Mouse (Mus musculus): ENCODE results near the gene 4930415O20Rik. TPM values are rescaled to one million over a fixed set of nuclear protein-coding genes. Genes with fewer than 3 reads are reported as not detected.

The 4930415O20Rik gene
- polyA plus RNA-seq, 1 experiment from 2014 or later: not detected

DNA sequence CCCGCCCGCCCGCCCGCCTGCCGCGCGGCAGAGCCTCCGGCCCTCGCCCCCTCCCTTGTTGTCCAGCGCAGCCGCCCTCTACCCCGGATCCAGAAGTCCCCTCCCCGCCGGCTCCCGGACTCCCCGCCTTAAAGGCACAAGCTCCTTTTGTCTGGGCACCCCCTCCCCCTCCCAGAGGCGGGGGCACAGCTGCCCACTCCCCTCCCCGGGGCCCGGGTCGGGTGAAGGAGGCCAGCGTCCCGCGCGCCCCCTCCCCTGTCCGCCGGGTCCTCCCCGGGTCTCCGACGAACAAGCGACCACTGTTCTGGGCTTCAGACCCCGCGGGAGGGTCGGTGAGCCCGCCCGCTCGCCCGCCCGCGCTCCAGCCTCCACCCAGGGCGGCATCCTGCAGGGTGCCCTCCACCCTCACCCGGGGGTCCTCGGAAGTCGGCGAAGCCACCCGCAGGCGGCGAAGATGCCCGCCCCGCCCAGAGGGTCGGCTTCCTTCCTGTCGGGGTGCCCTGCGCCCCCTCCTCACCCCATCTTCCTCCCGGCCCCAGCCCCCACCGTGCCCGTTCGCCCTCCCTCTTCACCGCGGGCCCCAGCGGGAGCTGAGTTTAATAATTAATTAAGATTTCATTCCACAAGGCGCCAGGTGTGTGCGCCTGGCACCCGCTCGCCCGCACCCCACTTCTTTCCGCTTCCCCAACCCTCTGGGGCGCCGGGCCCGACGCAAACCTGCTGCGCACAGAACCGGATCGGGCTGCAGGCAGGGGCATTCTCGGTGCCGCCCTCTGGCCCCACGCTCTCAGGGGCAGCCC, 38.7 kb downstream of the 4930415O20Rik start, which contains the start of gene Adcy6:
TSS of gene Adcy6 (minus strand) at position 746 of the 800 bp plus-strand sequence.
- peaks cover 7% of the 10 kb centered on the region for H3K36me3 ChIP-seq
- peaks cover 57% of the 10 kb centered on the region for H3K4me1 ChIP-seq
- no peaks in the 10 kb centered on the region for H3K9me3 ChIP-seq (replicated peaks)
- H3K27me3 ChIP-seq (replicated peaks): peaks cover 12% of the 10 kb centered on the region
- 2% methylated on average over 49 of the region's 75 CpGs for WGBS (ENCODE audit: insufficient replicate concordance)
- peak within 1 kb of the TSS; percentile 99 for H3K4me2 ChIP-seq
- peak within 1 kb of the TSS; percentile 80 for H3K4me3 ChIP-seq
- H3K27ac ChIP-seq: peak within 1 kb of the TSS; percentile 99
- peak; percentile 22; the same call in 1 of the 2 replicates for ATAC-seq
- peak within 1 kb of the TSS; percentile 93 for H3K9ac ChIP-seq

DNA sequence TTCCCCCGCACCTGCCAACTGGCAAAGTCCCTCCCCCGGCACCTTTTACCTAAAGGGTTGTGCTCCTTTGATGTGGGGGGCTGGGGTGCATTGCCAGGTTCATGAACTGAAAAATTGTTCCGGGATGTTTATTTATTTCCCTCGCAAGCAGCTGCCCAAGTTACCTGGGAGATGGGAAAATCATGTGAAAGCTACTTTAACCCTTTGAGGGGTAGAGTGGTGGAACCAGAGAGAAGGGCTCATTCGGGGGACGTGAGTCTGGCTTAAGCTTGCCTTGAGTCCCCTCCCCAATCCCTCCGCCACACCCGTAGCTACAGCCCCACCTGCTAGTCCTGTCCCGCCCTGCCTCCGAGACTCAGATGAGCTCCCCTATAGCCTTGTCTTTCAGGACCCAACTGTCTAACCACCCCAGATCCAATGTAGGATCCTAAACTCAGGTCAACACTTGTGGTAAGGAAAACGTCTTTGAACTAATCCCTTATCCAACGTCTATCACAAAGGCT, 39.4 kb downstream of the 4930415O20Rik start:
- H3K4me1 ChIP-seq: peaks cover 50% of the 10 kb centered on the region
- H3K4me2 ChIP-seq: peak overlapping the region; percentile 99
- ATAC-seq: no peak
- H3K27ac ChIP-seq: peak overlapping the region; percentile 99
- peak overlapping the region; percentile 80 for H3K4me3 ChIP-seq
- H3K36me3 ChIP-seq: peaks cover under 1% of the 10 kb centered on the region; the same call in 1 of the 2 replicates
- H3K27me3 ChIP-seq (replicated peaks): peaks cover 12% of the 10 kb centered on the region
- H3K9me3 ChIP-seq (replicated peaks): no peaks in the 10 kb centered on the region
- 9% methylated on average over 12 of the region's 12 CpGs for WGBS (ENCODE audit: insufficient replicate concordance)
- peak overlapping the region; percentile 93 for H3K9ac ChIP-seq

DNA sequence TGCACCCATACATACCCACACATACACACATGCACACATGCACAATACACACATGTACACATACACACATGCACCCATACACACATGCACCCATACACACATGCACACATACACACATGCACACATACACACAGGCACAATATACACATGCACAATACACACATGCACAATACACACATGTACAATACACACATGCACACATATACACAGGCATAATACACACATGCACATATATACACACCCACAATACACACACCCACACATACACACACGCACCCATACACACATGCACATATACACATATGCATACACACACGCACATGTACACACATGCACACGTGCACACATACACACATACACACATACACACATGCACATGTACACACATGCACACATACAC, 41.4 kb downstream of the 4930415O20Rik start:
- H3K9me3 ChIP-seq (replicated peaks): no peaks in the 10 kb centered on the region
- ATAC-seq: no peak
- H3K36me3 ChIP-seq: no peaks in the 10 kb centered on the region
- H3K4me2 ChIP-seq: no peak overlapping the region
- peaks cover 21% of the 10 kb centered on the region for H3K27me3 ChIP-seq (replicated peaks)
- 84% methylated on average over 3 of the region's 3 CpGs for WGBS (ENCODE audit: insufficient replicate concordance)
- H3K4me3 ChIP-seq: no peak overlapping the region
- no peak overlapping the region for H3K27ac ChIP-seq
- H3K9ac ChIP-seq: no peak overlapping the region
- H3K4me1 ChIP-seq: peaks cover 34% of the 10 kb centered on the region

DNA sequence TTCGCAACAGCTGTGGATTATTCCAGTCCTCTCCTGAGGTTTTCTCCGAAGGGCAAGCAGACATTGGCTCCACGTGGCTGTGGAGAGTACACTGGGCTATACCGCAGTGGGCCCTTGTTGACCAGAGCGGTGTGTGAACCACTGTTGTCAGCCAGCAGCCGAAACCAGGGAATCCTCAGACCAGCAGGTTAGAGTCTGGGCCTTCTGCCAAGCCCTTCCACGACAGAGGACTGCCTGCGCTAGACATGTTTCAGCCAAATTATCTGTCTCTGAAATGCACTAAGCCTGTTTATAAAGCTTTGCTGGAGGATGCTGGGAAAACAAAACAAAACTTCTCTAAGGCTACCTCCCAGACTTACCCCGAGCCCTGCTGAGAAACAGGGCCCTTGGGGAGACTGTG, 43.7 kb downstream of the 4930415O20Rik start:
- Histone ChIP-seq H3K4me1 (peaks cover 16% of the 10 kb centered on the region), H3K27me3 (replicated peaks) (peaks cover 34% of the 10 kb centered on the region), H3K9ac (no peak overlapping the region), H3K4me2 (no peak overlapping the region), H3K9me3 (replicated peaks) (no peaks in the 10 kb centered on the region), H3K27ac (no peak overlapping the region), H3K36me3 (no peaks in the 10 kb centered on the region), H3K4me3 (no peak overlapping the region)
- ATAC-seq: no peak
- 72% methylated on average over 9 of the region's 9 CpGs for WGBS (ENCODE audit: insufficient replicate concordance)

DNA sequence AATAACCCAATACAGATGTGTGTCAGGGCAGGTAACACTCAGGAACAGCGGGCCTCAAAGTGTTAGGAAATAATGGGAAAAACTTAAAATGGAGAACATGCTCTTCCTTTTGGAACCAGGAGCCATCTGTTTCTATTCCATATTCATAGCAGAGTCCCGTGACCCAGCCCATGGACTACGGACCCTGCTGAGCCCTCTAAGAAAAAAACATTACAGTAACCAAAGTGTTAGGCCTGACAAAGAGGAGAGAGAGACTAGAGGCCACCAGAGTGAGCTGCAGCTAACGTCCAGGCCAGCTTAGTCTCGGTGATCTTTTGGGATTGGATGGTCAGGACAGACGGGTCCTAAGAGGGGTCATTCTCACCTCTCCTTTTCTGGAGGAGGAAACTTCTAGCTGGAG, 44.2 kb downstream of the 4930415O20Rik start:
- H3K9ac ChIP-seq: no peak overlapping the region
- no peaks in the 10 kb centered on the region for H3K36me3 ChIP-seq
- H3K4me1 ChIP-seq: peaks cover 12% of the 10 kb centered on the region
- H3K27me3 ChIP-seq (replicated peaks): peaks cover 34% of the 10 kb centered on the region
- no peaks in the 10 kb centered on the region for H3K9me3 ChIP-seq (replicated peaks)
- H3K27ac ChIP-seq: no peak overlapping the region
- no peak for ATAC-seq
- H3K4me2 ChIP-seq: no peak overlapping the region
- 69% methylated on average over 6 of the region's 6 CpGs for WGBS (ENCODE audit: insufficient replicate concordance)
- no peak overlapping the region for H3K4me3 ChIP-seq

DNA sequence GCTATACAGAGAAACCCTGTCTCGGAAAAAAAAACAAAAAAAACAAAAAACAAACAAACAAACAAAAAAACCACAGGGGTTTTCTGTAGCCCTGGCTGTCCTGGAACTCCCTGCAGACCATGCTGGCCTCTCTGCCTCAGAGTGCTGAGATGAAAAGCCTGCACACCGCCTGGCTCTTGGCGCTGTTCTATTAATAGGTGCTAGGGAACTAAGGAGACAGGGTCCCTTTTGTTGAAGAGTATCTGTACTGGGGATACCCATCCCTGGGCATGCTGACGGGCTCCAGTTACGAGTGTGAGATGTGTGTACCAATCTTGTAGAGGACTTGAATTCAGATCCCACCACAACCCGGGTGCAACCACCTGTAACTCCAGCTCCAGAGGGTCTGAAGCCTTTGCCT, 44.9 kb downstream of the 4930415O20Rik start:
- 63% methylated on average over 6 of the region's 6 CpGs for WGBS (ENCODE audit: insufficient replicate concordance)
- no peak overlapping the region for H3K4me2 ChIP-seq
- H3K9me3 ChIP-seq (replicated peaks): no peaks in the 10 kb centered on the region
- no peak overlapping the region for H3K4me3 ChIP-seq
- H3K9ac ChIP-seq: no peak overlapping the region
- H3K27me3 ChIP-seq (replicated peaks): peaks cover 37% of the 10 kb centered on the region
- ATAC-seq: no peak
- no peak overlapping the region for H3K27ac ChIP-seq
- peaks cover 6% of the 10 kb centered on the region; the same call in 1 of the 2 replicates for H3K4me1 ChIP-seq
- H3K36me3 ChIP-seq: no peaks in the 10 kb centered on the region

DNA sequence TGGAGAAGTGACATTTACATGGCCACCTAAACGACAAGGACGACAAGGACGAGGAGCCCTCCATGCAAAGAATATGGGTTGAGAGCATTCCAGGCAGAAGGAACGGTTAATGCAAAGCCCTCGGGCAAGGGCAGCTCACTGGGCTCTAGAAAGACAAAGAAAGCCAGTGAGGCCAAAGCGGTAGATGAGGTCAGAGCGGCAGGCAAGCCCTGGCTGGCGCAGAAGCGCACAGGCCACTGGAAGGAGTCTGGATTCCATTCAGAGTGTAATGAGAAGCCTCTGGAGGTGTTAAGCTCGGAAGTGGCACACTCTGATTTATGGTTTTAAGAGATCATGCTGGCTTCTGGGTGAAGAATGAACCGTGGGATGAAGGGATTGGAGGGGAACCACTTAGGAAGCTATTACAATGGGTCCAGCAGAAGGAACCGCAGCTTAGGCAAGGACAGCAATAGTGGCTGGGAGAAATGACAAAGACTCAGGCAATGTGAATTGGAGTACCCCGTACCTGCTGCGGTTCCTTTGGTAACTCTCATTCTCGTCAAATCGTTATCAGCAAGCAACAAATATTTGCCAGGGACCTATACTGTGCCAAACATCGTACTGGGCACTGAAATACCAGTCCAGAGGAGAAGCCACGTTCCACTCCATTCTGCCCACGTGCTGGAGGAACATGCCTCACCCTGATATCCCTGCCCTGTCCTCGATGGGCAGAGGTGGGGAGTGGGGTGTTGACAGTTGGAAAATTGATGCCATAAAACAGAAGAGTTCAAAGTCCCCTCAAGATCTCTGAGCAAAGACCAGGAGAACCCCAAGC, 45.8 kb downstream of the 4930415O20Rik start:
- peak; percentile 33; the same call in 1 of the 2 replicates for ATAC-seq

DNA sequence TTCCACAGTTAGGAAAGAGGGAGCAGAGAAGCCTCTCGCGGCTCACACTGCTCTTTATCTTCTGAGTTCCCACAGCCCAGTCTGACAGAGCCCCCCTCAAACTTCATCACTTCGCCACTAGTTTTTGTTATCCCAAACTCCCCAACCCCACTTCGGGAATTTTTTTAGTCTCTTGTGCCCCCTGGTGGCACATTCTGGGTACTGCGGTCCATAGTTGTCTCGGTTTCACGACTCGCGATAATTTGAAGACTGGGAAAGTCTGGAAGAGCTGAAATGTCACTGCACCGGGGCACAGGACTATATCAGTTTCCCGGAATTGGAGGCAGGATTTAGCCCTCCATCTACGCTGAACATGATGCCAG, 46.4 kb downstream of the 4930415O20Rik start:
- H3K4me3 ChIP-seq: no peak overlapping the region
- peaks cover 6% of the 10 kb centered on the region; the same call in 1 of the 2 replicates for H3K4me1 ChIP-seq
- no peaks in the 10 kb centered on the region for H3K36me3 ChIP-seq
- peak; percentile 38; the same call in 1 of the 2 replicates for ATAC-seq
- 2% methylated on average over 12 of the region's 12 CpGs for WGBS (ENCODE audit: insufficient replicate concordance)
- no peak overlapping the region for H3K27ac ChIP-seq
- peak overlapping the region; percentile 49 for H3K4me2 ChIP-seq
- no peak overlapping the region for H3K9ac ChIP-seq
- peaks cover 48% of the 10 kb centered on the region for H3K27me3 ChIP-seq (replicated peaks)
- no peaks in the 10 kb centered on the region for H3K9me3 ChIP-seq (replicated peaks)

More for the DNA sequence above, 45.8 kb downstream of the 4930415O20Rik start:
- Histone ChIP-seq H3K4me2 (peak overlapping the region; percentile 49), H3K4me1 (peaks cover 6% of the 10 kb centered on the region; the same call in 1 of the 2 replicates), H3K27me3 (replicated peaks) (peaks cover 44% of the 10 kb centered on the region), H3K36me3 (no peaks in the 10 kb centered on the region), H3K9ac (no peak overlapping the region), H3K27ac (no peak overlapping the region), H3K4me3 (no peak overlapping the region), H3K9me3 (replicated peaks) (no peaks in the 10 kb centered on the region)
- 46% methylated on average over 20 of the region's 20 CpGs for WGBS (ENCODE audit: insufficient replicate concordance)

DNA sequence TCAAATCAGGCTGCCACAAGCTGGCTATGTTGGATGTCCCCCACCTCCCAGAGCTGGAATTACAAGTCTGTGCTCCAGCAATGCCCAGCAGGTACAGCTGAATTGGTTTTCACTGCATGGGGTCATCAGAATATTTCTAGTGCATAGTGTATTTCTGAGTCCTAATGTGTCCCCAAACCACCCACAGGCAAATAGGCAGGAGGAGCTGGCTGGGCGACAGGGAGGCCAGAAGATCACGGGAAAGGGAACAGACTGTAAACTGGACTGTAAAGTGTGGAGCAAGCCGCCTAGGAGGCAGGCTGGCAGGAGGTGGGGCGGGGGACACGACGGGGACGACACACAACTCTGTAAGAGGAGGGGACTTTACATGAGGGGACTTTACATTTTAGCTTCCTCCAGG, 51.4 kb downstream of the 4930415O20Rik start:
- 0 out of 2 replicates have a peak, but pooled peaks cover 3% of the 10 kb centered on the region for H3K4me1 ChIP-seq
- no peak overlapping the region for H3K4me3 ChIP-seq
- H3K9ac ChIP-seq: no peak overlapping the region
- WGBS (ENCODE audit: insufficient replicate concordance): 9% methylated on average over 7 of the region's 7 CpGs
- no peak for ATAC-seq
- H3K4me2 ChIP-seq: no peak overlapping the region
- H3K9me3 ChIP-seq (replicated peaks): 0 out of 2 replicates have a peak, but pooled peaks cover 4% of the 10 kb centered on the region
- peaks cover 85% of the 10 kb centered on the region for H3K27me3 ChIP-seq (replicated peaks)
- no peak overlapping the region for H3K27ac ChIP-seq
- H3K36me3 ChIP-seq: no peaks in the 10 kb centered on the region

DNA sequence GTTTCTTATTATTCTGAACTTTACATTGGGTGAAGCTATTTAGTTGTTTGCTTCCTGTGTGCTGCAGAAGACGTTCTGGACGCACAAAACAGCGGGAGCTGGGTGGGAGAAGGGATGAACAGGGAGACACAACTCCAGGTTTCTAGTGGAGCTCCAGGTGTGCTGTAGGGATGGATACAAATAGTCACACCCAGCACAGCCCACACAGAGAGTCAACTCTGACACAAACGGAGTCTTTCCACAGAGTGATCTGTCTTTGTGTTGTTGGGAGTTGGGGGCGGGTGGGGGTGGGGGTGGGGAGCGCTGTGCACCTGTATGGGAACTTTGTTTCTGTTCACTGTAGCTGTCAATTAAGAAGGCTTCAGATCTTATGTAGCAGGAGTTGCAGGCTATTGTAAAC, 51.9 kb downstream of the 4930415O20Rik start:
- WGBS (ENCODE audit: insufficient replicate concordance): 24% methylated on average over 6 of the region's 6 CpGs
- 0 out of 2 replicates have a peak, but pooled peaks cover 4% of the 10 kb centered on the region for H3K9me3 ChIP-seq (replicated peaks)
- H3K4me2 ChIP-seq: no peak overlapping the region
- H3K4me1 ChIP-seq: no peaks in the 10 kb centered on the region
- no peak overlapping the region for H3K27ac ChIP-seq
- ATAC-seq: no peak
- H3K4me3 ChIP-seq: no peak overlapping the region
- no peaks in the 10 kb centered on the region for H3K36me3 ChIP-seq
- peaks cover 91% of the 10 kb centered on the region for H3K27me3 ChIP-seq (replicated peaks)
- no peak overlapping the region for H3K9ac ChIP-seq

DNA sequence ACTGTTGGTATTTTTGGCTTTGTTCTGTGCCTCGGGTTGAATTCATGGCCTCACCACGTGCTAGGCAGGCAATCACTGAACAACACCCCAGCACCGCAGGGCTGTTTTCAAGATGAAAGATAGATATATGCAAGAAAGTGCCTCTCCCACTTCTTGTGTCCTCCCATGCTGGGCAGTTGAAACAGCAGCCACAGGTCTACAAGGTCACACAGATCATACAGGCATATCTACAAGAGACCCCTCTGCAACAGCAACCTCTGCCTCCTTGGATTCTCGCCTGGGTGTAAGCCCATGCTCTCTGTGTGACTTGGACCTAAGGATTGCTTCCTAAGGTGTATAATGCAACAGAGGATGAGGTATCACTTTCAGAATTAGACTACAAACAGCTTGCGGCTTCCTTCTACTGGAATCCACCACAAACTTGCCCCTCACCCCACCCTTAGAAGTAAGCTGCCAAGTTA, 52.6 kb downstream of the 4930415O20Rik start:
- WGBS (ENCODE audit: insufficient replicate concordance): 36% methylated on average over 5 of the region's 5 CpGs

More for the DNA sequence above, 52.6 kb downstream of the 4930415O20Rik start:
- 0 out of 2 replicates have a peak, but pooled peaks cover 4% of the 10 kb centered on the region for H3K9me3 ChIP-seq (replicated peaks)
- H3K4me3 ChIP-seq: no peak overlapping the region
- no peak overlapping the region for H3K27ac ChIP-seq
- H3K9ac ChIP-seq: no peak overlapping the region
- no peak overlapping the region for H3K4me2 ChIP-seq
- no peaks in the 10 kb centered on the region for H3K36me3 ChIP-seq
- peaks cover 93% of the 10 kb centered on the region for H3K27me3 ChIP-seq (replicated peaks)
- no peak; the same call in 1 of the 2 replicates for ATAC-seq
- 0 out of 2 replicates have a peak, but pooled peaks cover 2% of the 10 kb centered on the region for H3K4me1 ChIP-seq
